Mouse (Mus musculus) testis, adult 2 months (tissue): ENCODE measurements at regions not wholly inside any gene's neighbourhood (a gene's known extent, or its start where the extent isn't known, plus 50 kb on each side); places are given as distances from the start of the nearest gene placed in this dataset.

Experiments
- H3K27ac ChIP-seq: fragments of 200-500 bp; 2 replicates; pipeline ENCODE4 v1.5.1; 2012; ENCODE audit warnings: low read depth, low read length; ENCODE audit not compliant: control insufficient read depth, insufficient read depth
- H3K27me3 ChIP-seq: fragments of 200-500 bp; 2 replicates; pipeline ENCODE4 v1.6.1; 2012; ENCODE audit warnings: mild to moderate bottlenecking, low read length, moderate library complexity; ENCODE audit not compliant: control insufficient read depth, insufficient read depth
- H3K36me3 ChIP-seq: fragments of 200-500 bp; 2 replicates; pipeline ENCODE4 v1.6.1; 2012; ENCODE audit warnings: mild to moderate bottlenecking, low read length; ENCODE audit not compliant: control insufficient read depth, insufficient read depth
- H3K4me1 ChIP-seq: fragments of 200-500 bp; 2 replicates; pipeline ENCODE4 v1.6.1; 2012; ENCODE audit warnings: low read length; ENCODE audit not compliant: control insufficient read depth, insufficient read depth
- H3K4me3 ChIP-seq: fragments of 200-500 bp; 2 replicates; pipeline ENCODE4 v1.5.1; 2012; ENCODE audit warnings: low read depth, mild to moderate bottlenecking, low read length, moderate library complexity, mixed read lengths; ENCODE audit not compliant: control insufficient read depth
- CTCF ChIP-seq: fragments of 200-500 bp; IDR thresholded peaks from 2 replicates; pipeline ENCODE4 v1.5.1; 2012; ENCODE audit warnings: low read depth, mild to moderate bottlenecking, inconsistent platforms, low read length, moderate library complexity; ENCODE audit not compliant: control insufficient read depth, insufficient read depth, insufficient replicate concordance
- POLR2A ChIP-seq: fragments of 200-500 bp; IDR thresholded peaks from 2 replicates; pipeline ENCODE4 v1.6.1; 2012; ENCODE audit warnings: low read depth, mild to moderate bottlenecking, inconsistent platforms, low read length, moderate library complexity; ENCODE audit not compliant: control insufficient read depth

- Histone ChIP-seq H3K4me3 (no peak overlapping the region), H3K36me3 (no peaks in the 10 kb centered on the region), H3K27me3 (no peaks in the 10 kb centered on the region), H3K4me1 (no peaks in the 10 kb centered on the region), H3K27ac (no peak overlapping the region)
- TF ChIP-seq POLR2A (no peak), CTCF (no peak)
Measured at GRCm38 (mm10) chr8:89914076-89914475, 434.1 kb downstream of the Tox3 start.

GRCm38 (mm10) chr8:89906200-89906599 lies 441.9 kb downstream of the Tox3 start:
- no peaks in the 10 kb centered on the region for H3K36me3 ChIP-seq
- TF ChIP-seq POLR2A (no peak), CTCF (no peak)
- H3K4me3 ChIP-seq: no peak overlapping the region
- H3K27me3 ChIP-seq: no peaks in the 10 kb centered on the region
- no peak overlapping the region for H3K27ac ChIP-seq
- H3K4me1 ChIP-seq: no peaks in the 10 kb centered on the region

GRCm38 (mm10) chr8:89905588-89905987 lies 442.6 kb downstream of the Tox3 start:
- Histone ChIP-seq H3K4me1 (no peaks in the 10 kb centered on the region), H3K27ac (no peak overlapping the region), H3K36me3 (no peaks in the 10 kb centered on the region), H3K27me3 (no peaks in the 10 kb centered on the region), H3K4me3 (no peak overlapping the region)
- TF ChIP-seq CTCF (no peak), POLR2A (no peak)

- Histone ChIP-seq H3K27me3 (no peaks in the 10 kb centered on the region), H3K36me3 (no peaks in the 10 kb centered on the region), H3K27ac (no peak overlapping the region), H3K4me1 (no peaks in the 10 kb centered on the region), H3K4me3 (no peak overlapping the region)
- TF ChIP-seq POLR2A: no peak
- TF ChIP-seq CTCF: no peak
Measured at GRCm38 (mm10) chr8:89903346-89903745, 444.8 kb downstream of the Tox3 start.

- Histone ChIP-seq H3K4me1 (no peaks in the 10 kb centered on the region), H3K27ac (no peak overlapping the region), H3K36me3 (no peaks in the 10 kb centered on the region), H3K27me3 (no peaks in the 10 kb centered on the region), H3K4me3 (no peak overlapping the region)
- TF ChIP-seq POLR2A: no peak
- TF ChIP-seq CTCF: no peak
Measured at GRCm38 (mm10) chr8:89872768-89873167, 475.4 kb downstream of the Tox3 start.

- Histone ChIP-seq H3K36me3 (no peaks in the 10 kb centered on the region), H3K27ac (no peak overlapping the region), H3K4me3 (no peak overlapping the region), H3K4me1 (no peaks in the 10 kb centered on the region), H3K27me3 (no peaks in the 10 kb centered on the region)
- TF ChIP-seq CTCF (no peak), POLR2A (no peak)
Measured at GRCm38 (mm10) chr8:89871966-89872365, 476.2 kb downstream of the Tox3 start.

GRCm38 (mm10) chr8:89859813-89860212 lies 488.3 kb downstream of the Tox3 start:
- no peak overlapping the region for H3K27ac ChIP-seq
- no peak overlapping the region for H3K4me3 ChIP-seq

More at GRCm38 (mm10) chr8:89859813-89860212, 488.3 kb downstream of the Tox3 start:
- TF ChIP-seq CTCF: no peak
- no peak for TF ChIP-seq POLR2A
- H3K4me1 ChIP-seq: no peaks in the 10 kb centered on the region
- no peaks in the 10 kb centered on the region for H3K36me3 ChIP-seq
- no peaks in the 10 kb centered on the region for H3K27me3 ChIP-seq
